Mouse (Mus musculus) ES-E14 (cell line): ENCODE measurements at regions not wholly inside any gene's neighbourhood (a gene's known extent, or its start where the extent isn't known, plus 50 kb on each side); places are given as distances from the start of the nearest gene placed in this dataset.

Experiments used
- DNase-seq: peaks from one replicate; pipeline ENCODE4 v3.0.0-alpha.2; 2013; ENCODE audit warnings: low read depth, low spot score
- H3K27ac ChIP-seq: 2 replicates; pipeline ENCODE4 v1.5.1; 2012; ENCODE audit warnings: low read depth, mild to moderate bottlenecking, low read length, moderate library complexity, mixed read lengths; ENCODE audit not compliant: poor library complexity, insufficient read depth, severe bottlenecking
- H3K36me3 ChIP-seq: 2 replicates; pipeline ENCODE4 v1.6.1; 2012; ENCODE audit warnings: mild to moderate bottlenecking, low read length, moderate library complexity, mixed read lengths; ENCODE audit not compliant: control insufficient read depth, poor library complexity, insufficient read depth, severe bottlenecking
- H3K4me1 ChIP-seq, 2 experiments: fragments of 150-350 bp in 1 of 2; sonication (generic) in 1 of 2; 2 replicates each; pipeline ENCODE4 v1.6.1; 2012; ENCODE audit warnings: low read length in 2 of 2, mild to moderate bottlenecking in 1 of 2, mixed read lengths in 1 of 2; ENCODE audit not compliant: control insufficient read depth in 2 of 2, insufficient read depth in 2 of 2, poor library complexity in 1 of 2
- H3K4me3 ChIP-seq, 2 experiments: fragments of 150-350 bp in 1 of 2; sonication (generic) in 1 of 2; 2 replicates each; pipeline ENCODE4 v1.5.1; 2012; ENCODE audit warnings: low read length in 2 of 2, low read depth in 1 of 2, mild to moderate bottlenecking in 1 of 2, mixed read lengths in 1 of 2; ENCODE audit not compliant: insufficient read depth in 1 of 2, poor library complexity in 1 of 2, severe bottlenecking in 1 of 2
- H3K9ac ChIP-seq: 2 replicates; pipeline ENCODE4 v1.6.1; 2012; ENCODE audit warnings: low read depth, mild to moderate bottlenecking, low read length, mixed read lengths; ENCODE audit not compliant: poor library complexity, insufficient read depth, severe bottlenecking
- H3K9me3 ChIP-seq: fragments of 150-350 bp; sonication (generic); 2 replicates; pipeline ENCODE4 v1.6.1; 2012; ENCODE audit warnings: low read depth, mild to moderate bottlenecking, low read length; ENCODE audit not compliant: control insufficient read depth, insufficient read depth
- CHD2 ChIP-seq: IDR thresholded peaks from 2 replicates; pipeline ENCODE4 v1.6.1; 2014; ENCODE audit warnings: mild to moderate bottlenecking, low read depth, low read length, inconsistent platforms
- HCFC1 ChIP-seq: IDR thresholded peaks from 2 replicates; pipeline ENCODE4 v1.6.1; 2012; ENCODE audit warnings: low read length, inconsistent platforms, borderline replicate concordance; ENCODE audit not compliant: insufficient read depth
- MAFK ChIP-seq: IDR thresholded peaks from 2 replicates; pipeline ENCODE4 v1.6.1; 2014; ENCODE audit warnings: mild to moderate bottlenecking, low read depth, low read length, inconsistent platforms; ENCODE audit not compliant: insufficient read depth
- ZC3H11A ChIP-seq: IDR thresholded peaks from 2 replicates; pipeline ENCODE4 v1.6.1; 2012; ENCODE audit warnings: low read depth, mild to moderate bottlenecking, inconsistent platforms, low read length, borderline replicate concordance
- ZNF384 ChIP-seq: IDR thresholded peaks from 2 replicates; pipeline ENCODE4 v1.6.1; 2012; ENCODE audit warnings: low read depth, low read length, inconsistent platforms
- in situ Hi-C, 2 experiments: fragments of 600-800 bp; cut with MboI; formaldehyde crosslinking; loops; one replicate each; pipeline ENCODE4 v1.15.1; 2025; ENCODE audit warnings: low sequenced_read_pairs in 2 of 2, inconsistent platforms in 1 of 2; ENCODE audit not compliant: unreplicated experiment in 2 of 2

DNA sequence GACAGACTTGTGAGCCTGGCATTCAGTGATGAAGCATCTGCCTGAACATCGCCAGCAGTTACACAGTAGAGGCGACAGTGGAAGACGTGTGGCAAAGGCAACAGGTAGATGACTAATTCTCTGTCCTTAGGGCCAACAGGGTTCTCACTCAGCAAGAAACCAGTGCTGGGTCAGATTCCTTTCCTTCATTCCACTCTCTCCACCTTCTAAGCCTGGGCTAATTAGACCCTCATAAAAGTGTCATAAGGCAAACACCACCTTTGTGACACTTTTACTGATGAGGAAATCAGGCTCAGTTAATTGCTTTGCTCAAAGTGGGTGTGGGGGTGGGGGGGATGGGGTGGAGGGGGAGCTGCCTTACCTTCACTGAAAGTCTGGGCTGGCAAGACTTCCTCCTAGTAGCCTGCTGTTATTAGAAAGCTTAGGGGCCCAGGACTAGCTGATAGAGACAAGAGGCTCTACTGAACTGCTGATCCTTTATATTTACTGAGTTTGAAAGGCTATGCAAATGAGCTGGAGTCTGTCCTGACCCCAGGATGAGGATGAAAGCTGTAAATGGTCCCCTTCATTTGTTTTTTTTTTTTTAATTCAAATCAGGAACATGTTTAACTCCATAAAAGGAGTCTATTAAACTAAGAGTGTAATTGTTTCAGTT lies 98.8 kb downstream of the Dact1 start:
- peaks cover 0 to 1% of the 10 kb centered on the region in 2 experiments; a peak in 1 of 4 replicates for H3K4me1 ChIP-seq
- H3K9ac ChIP-seq: no peak overlapping the region
- H3K36me3 ChIP-seq: no peaks in the 10 kb centered on the region
- in situ Hi-C loops: no loop called here
- DNase-seq: no peak
- no peak overlapping the region for H3K27ac ChIP-seq
- no peak for TF ChIP-seq MAFK
- TF ChIP-seq CHD2: no peak
- TF ChIP-seq ZC3H11A: no peak
- H3K9me3 ChIP-seq: no peaks in the 10 kb centered on the region
- no peak overlapping the region for H3K4me3 ChIP-seq

GRCm38 (mm10) chr12:71412331-71412730 lies 102.6 kb downstream of the Dact1 start:
- Histone ChIP-seq H3K36me3 (no peaks in the 10 kb centered on the region), H3K4me1 (peaks cover 0 to 1% of the 10 kb centered on the region in 2 experiments; a peak in 1 of 4 replicates), H3K9ac (no peak overlapping the region), H3K9me3 (no peaks in the 10 kb centered on the region), H3K4me3 (no peak overlapping the region), H3K27ac (no peak overlapping the region)
- in situ Hi-C loops: no loop called here
- no peak for DNase-seq
- TF ChIP-seq CHD2: no peak
- no peak for TF ChIP-seq ZC3H11A
- TF ChIP-seq MAFK: no peak
- TF ChIP-seq HCFC1: no peak
- TF ChIP-seq ZNF384: no peak

DNA sequence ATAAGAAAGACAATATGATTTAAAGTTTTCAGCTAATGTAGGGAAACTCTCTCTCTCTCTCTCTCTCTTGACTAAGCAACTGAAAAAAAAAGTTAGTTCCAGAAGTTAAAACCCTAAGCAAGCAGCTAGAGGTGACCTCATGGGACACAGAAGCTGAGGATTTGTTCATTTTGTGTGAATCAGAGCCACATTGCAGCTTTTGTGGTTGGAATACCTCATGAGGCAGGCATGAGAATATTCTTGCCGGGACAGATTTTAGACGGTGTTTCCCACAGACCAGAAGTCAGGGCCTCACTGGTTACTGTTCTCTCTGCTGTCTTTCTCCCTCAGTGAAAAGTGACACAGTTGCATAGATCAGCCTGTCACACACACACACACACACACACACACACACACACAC lies 107.3 kb downstream of the Dact1 start:
- no peak overlapping the region for H3K4me3 ChIP-seq
- no peaks in the 10 kb centered on the region for H3K4me1 ChIP-seq
- no peak overlapping the region for H3K27ac ChIP-seq
- in situ Hi-C loops: no loop called here
- no peak for DNase-seq
- H3K36me3 ChIP-seq: no peaks in the 10 kb centered on the region
- H3K9ac ChIP-seq: no peak overlapping the region
- TF ChIP-seq ZC3H11A: no peak
- TF ChIP-seq MAFK: no peak
- no peak for TF ChIP-seq CHD2
- no peak for TF ChIP-seq ZNF384
- TF ChIP-seq HCFC1: no peak
- H3K9me3 ChIP-seq: no peaks in the 10 kb centered on the region

DNA sequence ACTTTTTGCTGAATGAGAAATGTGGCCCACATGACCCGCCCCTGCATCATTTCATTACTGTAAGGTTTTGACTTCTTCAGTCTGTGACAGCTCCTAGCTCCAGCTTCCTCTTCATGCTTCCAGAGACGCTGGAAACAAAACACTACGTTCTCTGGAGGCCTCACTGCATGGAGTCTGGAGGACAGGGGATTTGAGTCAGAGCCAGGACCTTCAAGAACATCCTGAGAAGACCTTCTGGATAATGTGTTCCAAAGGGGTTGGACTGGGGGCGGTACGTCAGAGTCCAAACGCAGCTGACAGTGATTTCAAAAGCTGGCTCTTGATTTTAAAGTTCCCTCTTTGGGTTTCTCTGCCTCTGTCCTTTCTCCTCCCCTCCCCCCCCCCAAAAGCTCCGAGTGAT lies 108.5 kb downstream of the Dact1 start:
- H3K27ac ChIP-seq: no peak overlapping the region
- no peaks in the 10 kb centered on the region for H3K9me3 ChIP-seq
- in situ Hi-C loops: no loop called here
- H3K36me3 ChIP-seq: no peaks in the 10 kb centered on the region
- no peak for DNase-seq
- H3K9ac ChIP-seq: no peak overlapping the region
- no peaks in the 10 kb centered on the region for H3K4me1 ChIP-seq
- no peak overlapping the region for H3K4me3 ChIP-seq
- no peak for TF ChIP-seq HCFC1

DNA sequence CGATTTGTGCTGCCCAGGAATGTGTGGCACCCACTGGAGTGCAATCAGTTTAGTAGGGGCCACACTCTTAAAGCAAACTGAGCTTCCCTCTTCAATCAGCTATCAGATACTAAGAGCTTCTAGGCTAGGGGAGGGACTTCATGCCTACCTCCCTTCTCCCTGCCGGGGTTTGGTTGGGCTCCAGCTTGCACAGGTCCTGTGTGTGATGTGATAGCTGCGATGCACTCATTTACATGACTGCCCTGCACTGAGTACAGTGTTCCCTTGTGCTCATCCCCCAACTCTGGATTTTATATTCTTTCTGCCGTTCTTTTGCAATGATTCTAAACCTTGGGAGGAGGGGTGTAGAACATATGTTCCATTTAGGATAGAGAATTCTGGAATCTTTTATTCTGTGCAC lies 109.5 kb downstream of the Dact1 start:
- in situ Hi-C loops: no loop called here
- no peak for TF ChIP-seq CHD2
- no peak for TF ChIP-seq MAFK
- no peak overlapping the region for H3K27ac ChIP-seq
- H3K4me3 ChIP-seq: no peak overlapping the region
- no peaks in the 10 kb centered on the region for H3K9me3 ChIP-seq
- H3K4me1 ChIP-seq: no peaks in the 10 kb centered on the region
- no peak overlapping the region for H3K9ac ChIP-seq
- no peaks in the 10 kb centered on the region for H3K36me3 ChIP-seq
- DNase-seq: no peak
